Mouse (Mus musculus) cortical plate, adult 2 months (tissue): ENCODE measurements at regions not wholly inside any gene's neighbourhood (a gene's known extent, or its start where the extent isn't known, plus 50 kb on each side); places are given as distances from the start of the nearest gene placed in this dataset.
"Not testable (repeated sequence)": the region's sequence is repeated elsewhere in the genome, so short reads cannot be mapped to it uniquely, and the experiment has no call there.

Experiments
- H3K27ac ChIP-seq: fragments of 200-500 bp; 2 replicates; pipeline ENCODE4 v1.5.1; 2012; ENCODE audit warnings: low read length, control low read depth, inconsistent platforms; ENCODE audit not compliant: insufficient read depth
- H3K4me1 ChIP-seq: fragments of 200-500 bp; 2 replicates; pipeline ENCODE4 v1.6.1; 2011; ENCODE audit warnings: low read length; ENCODE audit not compliant: control insufficient read depth, insufficient read depth
- H3K4me3 ChIP-seq: fragments of 200-500 bp; 2 replicates; pipeline ENCODE4 v1.5.1; 2011; ENCODE audit warnings: mild to moderate bottlenecking, low read length, control low read depth; ENCODE audit not compliant: insufficient read depth
- CTCF ChIP-seq: fragments of 200-500 bp; IDR thresholded peaks from 2 replicates; pipeline ENCODE4 v1.5.1; 2011; ENCODE audit warnings: mild to moderate bottlenecking, control low read depth, low read length; ENCODE audit not compliant: insufficient read depth; ENCODE audit errors: extremely low read depth
- POLR2A ChIP-seq: fragments of 200-500 bp; IDR thresholded peaks from 2 replicates; pipeline ENCODE4 v1.6.1; 2011; ENCODE audit warnings: mild to moderate bottlenecking, low read length, control low read depth; ENCODE audit not compliant: insufficient read depth; ENCODE audit errors: extremely low read depth

GRCm38 (mm10) chr9:33691731-33692130, 794.0 kb upstream of the Kirrel3 start:
- Histone ChIP-seq H3K4me3 (no peak overlapping the region), H3K4me1 (no peaks in the 10 kb centered on the region), H3K27ac (no peak overlapping the region)
- TF ChIP-seq CTCF (no peak), POLR2A (no peak)

- no peak overlapping the region for H3K27ac ChIP-seq
- no peaks in the 10 kb centered on the region for H3K4me1 ChIP-seq
- no peak for TF ChIP-seq POLR2A
- no peak for TF ChIP-seq CTCF
- H3K4me3 ChIP-seq: no peak overlapping the region
Measured at GRCm38 (mm10) chr9:33717614-33718013, 768.1 kb upstream of the Kirrel3 start.

DNA sequence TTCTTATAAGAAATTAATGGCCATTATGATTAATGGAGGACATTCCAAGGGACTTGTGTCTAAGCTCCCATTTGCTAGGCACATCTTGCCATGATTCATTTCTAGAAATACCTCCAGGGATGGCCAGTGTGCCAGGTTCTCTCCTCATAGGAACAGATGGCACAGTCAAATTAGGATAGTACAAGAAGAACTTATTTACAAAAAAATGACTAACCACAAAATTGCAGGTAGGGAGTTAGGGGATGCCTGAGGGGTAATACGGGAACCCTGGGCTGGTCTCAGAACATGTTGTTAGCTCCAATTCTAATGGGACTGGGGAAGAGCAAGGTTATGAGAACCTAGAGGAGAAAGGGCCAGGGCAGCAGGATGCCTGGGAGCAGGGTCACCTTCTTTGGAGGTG, 760.9 kb upstream of the Kirrel3 start:
- TF ChIP-seq CTCF (no peak), POLR2A (no peak)
- no peaks in the 10 kb centered on the region for H3K4me1 ChIP-seq
- no peak overlapping the region for H3K4me3 ChIP-seq
- H3K27ac ChIP-seq: no peak overlapping the region

- not testable (repeated sequence) for H3K27ac ChIP-seq, H3K4me3 ChIP-seq, H3K4me1 ChIP-seq
Measured at GRCm38 (mm10) chr9:33728058-33728457, 757.6 kb upstream of the Kirrel3 start.

- H3K4me3 ChIP-seq: no peak overlapping the region
- H3K4me1 ChIP-seq: no peaks in the 10 kb centered on the region
- TF ChIP-seq CTCF: no peak
- TF ChIP-seq POLR2A: no peak
- no peak overlapping the region for H3K27ac ChIP-seq
Measured at GRCm38 (mm10) chr9:33760701-33761100, 725.0 kb upstream of the Kirrel3 start.

GRCm38 (mm10) chr9:33766235-33766634, 719.5 kb upstream of the Kirrel3 start:
- no peak overlapping the region for H3K27ac ChIP-seq
- H3K4me1 ChIP-seq: no peaks in the 10 kb centered on the region
- no peak for TF ChIP-seq POLR2A
- TF ChIP-seq CTCF: no peak
- H3K4me3 ChIP-seq: no peak overlapping the region

DNA sequence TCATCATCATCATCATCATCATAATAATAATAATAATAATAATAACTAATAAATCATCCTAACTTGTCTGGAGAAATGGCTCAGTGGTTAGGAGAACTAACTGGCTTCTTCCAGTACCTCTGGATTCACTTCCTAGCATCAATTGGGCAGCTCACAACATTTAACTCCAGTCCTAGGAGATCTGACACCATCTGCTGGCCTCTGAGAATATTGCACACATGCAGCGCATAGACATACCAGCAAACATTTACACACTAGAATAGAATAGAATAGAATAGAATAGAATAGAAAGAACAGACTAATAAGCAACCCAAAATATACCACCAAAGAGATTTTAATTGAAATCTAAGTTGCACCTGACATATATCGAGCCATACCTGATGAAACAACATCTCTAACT, 715.9 kb upstream of the Kirrel3 start:
- H3K27ac ChIP-seq: no peak overlapping the region
- TF ChIP-seq POLR2A (no peak), CTCF (no peak)
- H3K4me3 ChIP-seq: no peak overlapping the region
- H3K4me1 ChIP-seq: no peaks in the 10 kb centered on the region

DNA sequence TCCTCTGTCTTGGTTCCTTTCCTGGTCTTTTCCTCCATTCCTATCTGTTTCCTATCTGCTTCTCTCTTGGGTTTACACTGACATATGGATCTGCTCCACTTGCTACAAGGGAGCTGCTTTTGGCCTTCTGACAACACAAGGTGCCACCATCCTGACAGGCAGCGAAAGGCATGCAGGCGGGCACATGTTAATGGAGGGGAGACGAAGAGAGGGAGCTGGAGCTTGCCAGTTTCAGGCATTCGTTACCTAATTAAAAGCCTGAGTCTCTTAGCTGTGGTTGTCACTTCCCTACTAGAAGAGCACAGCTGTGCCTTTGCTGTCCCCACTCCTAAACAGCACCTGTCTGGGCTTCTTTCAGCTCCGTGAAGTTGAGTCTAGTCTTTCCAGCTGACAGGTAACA, 711.5 kb upstream of the Kirrel3 start:
- Histone ChIP-seq H3K4me3 (no peak overlapping the region), H3K4me1 (no peaks in the 10 kb centered on the region), H3K27ac (no peak overlapping the region)
- TF ChIP-seq POLR2A (no peak), CTCF (no peak)

GRCm38 (mm10) chr9:33790617-33791016, 695.1 kb upstream of the Kirrel3 start:
- H3K4me3 ChIP-seq: no peak overlapping the region

GRCm38 (mm10) chr9:33800250-33800649, 685.4 kb upstream of the Kirrel3 start:
- no peaks in the 10 kb centered on the region for H3K4me1 ChIP-seq
- H3K27ac ChIP-seq: no peak overlapping the region
- TF ChIP-seq CTCF (no peak), POLR2A (no peak)
- H3K4me3 ChIP-seq: no peak overlapping the region

More at GRCm38 (mm10) chr9:33790617-33791016, 695.1 kb upstream of the Kirrel3 start:
- no peak for TF ChIP-seq POLR2A
- no peak for TF ChIP-seq CTCF
- no peak overlapping the region for H3K27ac ChIP-seq
- no peaks in the 10 kb centered on the region for H3K4me1 ChIP-seq

DNA sequence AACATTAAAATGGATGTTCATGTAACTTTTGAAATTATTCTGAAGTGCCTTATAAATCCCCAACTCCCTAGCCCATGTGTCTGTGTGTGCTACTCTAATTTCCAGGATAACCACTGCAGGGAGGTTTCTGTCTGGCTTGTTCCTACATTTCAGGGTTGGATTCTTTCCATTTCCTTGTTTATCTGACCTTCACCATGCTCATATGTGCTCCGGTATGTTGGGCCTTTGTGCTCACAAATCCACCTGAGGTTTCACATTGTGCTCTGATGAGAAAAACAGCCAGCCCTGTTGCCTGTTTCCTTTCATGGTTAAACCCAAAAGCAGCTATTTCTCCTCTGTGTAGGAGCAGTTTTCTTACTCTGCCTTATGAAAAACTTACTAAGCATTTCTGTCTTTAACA, 684.9 kb upstream of the Kirrel3 start:
- H3K4me3 ChIP-seq: no peak overlapping the region
- H3K27ac ChIP-seq: no peak overlapping the region
- no peak for TF ChIP-seq CTCF
- no peak for TF ChIP-seq POLR2A
- no peaks in the 10 kb centered on the region for H3K4me1 ChIP-seq
